Mouse (Mus musculus): ENCODE measurements around the gene Phactr2.

The Phactr2 gene

DNA sequence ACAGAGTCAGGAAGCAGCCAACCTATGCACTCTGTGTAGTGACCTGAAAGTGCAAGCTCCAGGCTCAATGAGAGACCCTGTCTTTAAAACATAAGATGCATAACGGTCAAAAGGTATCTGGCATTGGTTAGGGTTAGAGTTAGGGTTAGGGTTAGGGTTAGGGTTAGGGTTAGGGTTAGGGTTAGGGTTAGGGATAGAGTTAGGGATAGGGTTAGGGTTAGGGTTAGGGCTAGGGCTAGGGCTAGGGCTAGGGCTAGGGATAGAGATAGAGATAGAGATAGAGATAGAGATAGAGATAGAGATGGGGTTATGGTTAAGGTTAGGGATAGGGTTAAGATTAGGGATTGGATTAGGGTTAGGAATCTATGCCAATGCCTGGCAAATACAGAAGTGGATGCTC is 72.2 kb downstream of the Phactr2 start:
- WGBS: 100% methylated on average over 1 of the region's 1 CpGs

DNA sequence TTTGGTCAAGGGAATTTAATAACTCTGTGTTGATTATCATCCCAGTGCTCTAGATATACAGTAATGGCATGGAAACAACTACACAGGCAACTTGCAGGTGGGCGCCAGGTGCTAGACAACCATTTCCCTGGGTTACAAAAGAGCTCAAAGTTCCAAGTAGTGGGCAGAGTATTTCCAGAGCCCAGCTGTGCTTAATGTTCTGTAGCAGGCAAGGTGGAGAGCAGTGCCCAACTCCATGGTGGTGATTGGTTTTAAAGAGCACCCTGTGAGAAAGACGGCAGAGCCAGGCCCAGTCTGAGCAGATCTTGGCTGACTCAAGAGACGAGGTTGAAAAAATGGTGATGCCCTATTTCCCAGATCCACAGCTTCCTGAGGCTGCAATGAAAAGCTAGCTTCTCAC is 78.5 kb downstream of the Phactr2 start:
- 85% methylated on average over 3 of the region's 3 CpGs for WGBS

DNA sequence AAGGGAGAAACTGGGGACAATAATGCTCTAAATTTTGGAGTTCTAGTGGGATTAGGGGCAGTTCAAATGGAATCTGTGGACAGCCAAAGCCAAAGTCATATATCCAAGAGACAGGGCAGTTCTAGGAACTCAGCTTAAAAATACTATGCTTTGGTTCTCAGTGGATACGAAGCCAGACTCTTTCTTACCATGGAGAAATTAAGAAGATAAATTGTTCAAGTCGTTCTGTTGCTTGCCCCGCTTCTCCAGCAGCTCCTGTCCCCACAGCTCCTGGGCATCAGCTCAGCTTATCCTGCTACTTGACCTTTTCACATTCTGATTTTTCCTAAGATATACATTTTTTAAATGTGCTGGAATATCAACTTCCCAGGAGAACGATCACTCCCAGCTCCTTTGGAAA is 80.2 kb downstream of the Phactr2 start:
- 94% methylated on average over 4 of the region's 4 CpGs for WGBS

DNA sequence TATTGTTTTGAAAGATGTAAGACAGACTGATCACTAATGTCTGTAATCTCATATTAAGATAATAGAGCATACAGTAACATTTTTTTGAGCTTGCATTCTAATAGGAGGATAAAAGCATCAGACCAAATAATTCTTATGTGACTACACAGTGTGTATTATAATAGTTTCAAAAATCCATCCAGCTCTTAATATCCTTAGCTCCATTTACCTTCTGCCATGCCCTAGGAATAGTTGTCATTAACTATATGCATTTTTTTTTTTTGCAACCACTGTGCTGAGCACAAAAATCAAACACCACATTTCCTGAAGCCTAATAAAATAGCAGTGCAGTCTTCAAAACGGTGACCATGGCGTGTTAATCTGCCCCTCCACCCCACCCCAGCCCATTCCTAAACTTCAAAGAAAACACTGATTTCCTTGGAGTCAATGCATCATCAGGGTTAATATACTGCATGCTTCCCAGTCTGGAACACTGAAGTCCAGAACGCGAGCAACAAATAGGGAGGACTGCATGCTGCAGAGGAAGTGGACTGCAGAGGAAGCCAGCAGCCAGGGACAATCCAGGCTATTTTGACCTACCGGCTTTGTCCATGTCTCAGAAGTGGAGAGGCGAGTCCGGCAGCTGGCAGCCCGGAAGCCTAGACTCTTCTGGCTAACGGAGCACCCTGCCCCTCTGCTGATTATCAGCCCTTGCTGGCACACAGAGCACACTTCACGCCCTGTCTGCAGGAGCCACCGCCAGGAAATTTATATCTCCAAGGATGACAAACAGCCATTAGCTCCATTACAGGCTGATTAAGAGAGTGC is 85.9 kb downstream of the Phactr2 start:
- WGBS: 9% methylated on average over 11 of the region's 11 CpGs

DNA sequence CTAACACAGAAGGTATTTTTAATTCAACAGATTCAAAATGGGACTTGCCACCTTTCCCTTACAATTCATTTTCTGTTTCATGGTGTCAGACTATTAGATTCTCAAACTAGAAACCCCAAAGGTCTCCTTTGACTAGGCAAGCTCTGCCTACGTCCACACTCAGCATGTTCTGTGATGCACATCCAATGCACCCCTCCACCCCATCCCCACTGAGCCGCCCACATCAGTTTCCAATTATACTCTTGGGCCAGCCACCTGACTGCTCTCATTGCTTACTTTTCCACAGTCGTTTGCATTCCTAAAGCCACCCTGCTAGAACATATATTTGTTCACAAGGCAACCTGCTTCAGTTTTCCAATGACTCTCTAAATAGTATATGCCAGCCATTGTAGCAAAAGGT is 89.3 kb downstream of the Phactr2 start:
- WGBS: 50% methylated on average over 3 of the region's 3 CpGs

DNA sequence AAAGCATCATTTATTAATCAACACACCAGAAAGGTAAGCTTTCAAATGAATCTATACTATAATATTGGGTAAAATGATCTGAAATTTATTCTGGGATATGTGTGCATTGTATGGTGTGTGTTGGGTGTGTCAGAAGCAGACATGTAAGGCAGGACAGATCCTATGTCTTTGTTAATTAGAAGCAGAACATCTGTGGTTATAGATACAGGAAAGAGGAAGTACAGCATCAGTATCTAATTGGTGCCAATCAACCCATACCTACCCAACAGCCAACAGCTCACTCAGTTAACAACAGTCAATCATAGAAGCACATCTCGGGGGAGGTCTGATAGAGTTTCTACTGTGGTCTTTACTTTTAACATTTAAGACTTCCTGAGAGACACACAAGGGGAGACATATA is 96.3 kb downstream of the Phactr2 start:
- whole genome bisulfite sequencing: 100% methylated on average over 1 of the region's 1 CpGs

DNA sequence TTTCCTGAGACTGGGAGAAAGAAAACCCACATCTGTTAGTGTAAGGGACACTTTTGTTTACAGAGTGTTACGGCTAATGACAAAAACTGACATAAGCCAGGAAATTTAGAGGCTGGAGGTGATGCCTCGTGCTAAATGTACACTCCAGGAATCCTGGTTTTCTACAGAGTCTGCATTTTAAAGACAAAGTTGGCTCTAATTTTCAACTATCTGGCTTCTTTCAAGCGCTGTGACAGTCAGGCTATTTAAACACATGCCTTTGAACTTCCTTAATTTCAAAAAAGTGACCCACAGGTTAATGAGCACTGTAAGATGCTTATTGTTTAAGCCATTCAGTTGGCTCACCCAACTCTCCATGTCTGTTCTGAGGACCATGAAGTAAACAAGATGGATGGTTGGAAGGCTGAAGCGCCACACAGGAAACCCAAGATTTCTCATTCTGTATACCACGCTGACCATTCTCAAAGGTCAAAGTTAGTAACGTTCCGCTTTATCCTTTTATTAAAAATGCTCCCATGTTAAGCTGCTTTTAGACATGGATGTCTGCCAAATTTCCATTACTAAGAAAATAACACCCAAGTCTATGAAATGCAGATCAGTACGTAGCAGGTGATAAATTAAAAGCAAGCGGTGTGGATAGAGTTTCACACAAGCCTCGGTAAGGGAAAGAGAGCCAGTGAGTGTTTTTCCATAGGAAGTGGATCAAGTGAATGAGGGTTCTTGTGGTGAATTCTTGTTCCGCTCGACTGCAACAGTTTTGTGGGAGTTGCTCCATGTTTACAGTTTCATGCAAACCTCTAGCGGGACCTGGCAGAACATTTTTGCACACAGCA is 97.6 kb downstream of the Phactr2 start:
- WGBS: 61% methylated on average over 13 of the region's 13 CpGs

DNA sequence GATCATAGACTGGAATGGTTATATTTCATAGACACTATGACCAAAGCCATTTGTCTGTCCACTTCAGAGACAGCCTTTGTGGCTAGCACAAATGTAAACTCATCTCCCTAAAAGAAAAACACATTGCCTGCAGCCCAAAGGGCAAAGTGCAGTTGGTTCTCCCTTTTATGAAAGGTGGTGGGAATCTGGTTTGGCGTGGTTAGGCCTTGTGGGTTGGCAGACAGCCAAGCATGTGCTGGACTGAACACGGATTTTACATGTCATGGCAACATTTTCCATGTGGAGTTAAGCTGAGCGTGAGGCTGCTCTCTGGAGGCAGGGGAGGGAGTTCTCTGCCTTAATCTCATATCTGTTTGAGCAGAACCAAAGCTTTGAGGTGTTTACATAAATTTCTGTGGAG is 98.4 kb downstream of the Phactr2 start:
- 37% methylated on average over 3 of the region's 3 CpGs for WGBS

DNA sequence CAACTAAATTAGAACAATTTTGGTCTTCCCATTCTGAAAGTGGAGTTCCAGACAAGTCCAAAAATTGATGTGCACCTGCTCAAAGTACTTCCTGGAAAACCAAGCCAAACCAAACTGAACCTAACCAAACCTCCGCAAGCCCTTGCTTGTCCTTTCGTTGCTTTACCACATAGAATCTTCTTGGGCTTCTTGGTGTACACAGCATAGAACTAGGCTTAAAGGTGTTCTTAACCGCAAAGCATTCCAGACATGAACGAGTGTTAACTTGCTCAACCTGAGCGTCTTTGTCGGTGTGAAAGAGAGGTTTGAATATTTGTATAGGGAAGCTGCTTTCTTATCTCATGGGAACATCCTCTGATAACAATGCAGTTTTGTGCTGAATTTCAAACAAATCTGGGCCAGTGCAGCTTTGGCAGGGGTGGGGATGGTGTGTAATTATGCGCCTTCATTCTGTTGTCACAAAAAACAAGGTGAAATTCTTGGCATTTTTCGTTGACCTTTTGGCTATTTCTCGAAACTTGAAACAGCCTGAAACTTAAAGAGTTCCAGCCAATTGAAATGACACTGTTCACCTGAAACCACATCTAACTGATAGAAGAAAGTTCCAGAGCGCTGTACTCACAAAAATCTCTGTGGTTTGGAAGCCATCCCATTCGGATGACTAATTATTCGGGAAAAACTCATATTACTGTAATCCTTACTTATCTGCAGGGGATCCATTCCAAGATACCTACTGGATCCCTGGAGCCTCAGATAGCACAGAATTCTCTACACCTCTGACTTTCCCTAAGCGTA is 104.4 kb downstream of the Phactr2 start:
- 82% methylated on average over 13 of the region's 13 CpGs for WGBS

DNA sequence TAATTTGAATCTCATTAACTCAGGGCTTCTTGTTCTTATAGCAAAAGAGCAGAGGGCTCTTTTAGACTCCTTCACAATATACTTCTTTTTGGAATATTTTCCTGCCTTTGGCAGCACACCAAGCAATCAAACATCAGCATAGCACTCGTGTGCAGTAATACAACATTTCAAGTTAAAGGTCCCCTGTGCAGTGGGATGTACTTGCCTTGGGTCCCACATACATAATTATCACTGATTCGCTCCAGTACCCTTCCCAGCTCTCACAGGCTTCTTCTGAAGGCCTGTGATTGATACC is 110.0 kb downstream of the Phactr2 start:
- WGBS: 60% methylated on average over 2 of the region's 2 CpGs

DNA sequence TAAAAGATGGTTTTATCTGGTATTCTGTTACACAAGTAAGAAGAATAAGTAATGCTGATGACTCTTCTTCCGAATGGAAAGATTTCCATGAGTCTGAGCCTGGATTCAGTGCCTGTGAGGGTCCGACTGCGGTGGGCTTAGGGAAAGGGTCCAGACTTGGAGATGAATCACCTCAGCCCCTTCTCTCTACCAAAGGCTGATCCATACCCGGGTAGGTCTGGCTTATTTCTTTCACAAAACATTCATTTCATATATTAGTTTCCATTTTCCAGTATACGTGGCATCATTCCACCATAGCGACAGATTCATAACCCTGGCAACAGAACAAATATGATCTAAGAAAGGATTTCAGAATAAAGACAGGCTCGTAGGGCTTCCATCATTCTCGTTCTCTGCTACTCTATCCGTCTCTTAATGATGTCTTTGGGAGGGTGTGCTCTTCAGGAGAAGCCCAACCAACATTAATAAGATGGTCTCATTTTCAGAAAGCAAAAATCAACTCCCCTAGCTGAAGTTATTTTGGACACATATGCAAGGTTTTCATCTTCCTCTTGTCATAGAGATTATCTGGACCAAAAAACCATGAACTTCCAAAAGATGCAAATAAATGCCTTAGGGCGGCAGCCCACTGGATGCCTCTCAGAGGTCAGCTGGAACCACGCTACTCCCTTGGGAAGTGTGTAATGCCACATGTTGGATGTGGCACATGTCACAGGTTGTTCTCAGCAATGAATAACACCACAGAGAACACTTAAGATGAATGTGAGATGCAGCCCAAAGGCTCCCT is 110.5 kb downstream of the Phactr2 start:
- 71% methylated on average over 11 of the region's 11 CpGs for WGBS

DNA sequence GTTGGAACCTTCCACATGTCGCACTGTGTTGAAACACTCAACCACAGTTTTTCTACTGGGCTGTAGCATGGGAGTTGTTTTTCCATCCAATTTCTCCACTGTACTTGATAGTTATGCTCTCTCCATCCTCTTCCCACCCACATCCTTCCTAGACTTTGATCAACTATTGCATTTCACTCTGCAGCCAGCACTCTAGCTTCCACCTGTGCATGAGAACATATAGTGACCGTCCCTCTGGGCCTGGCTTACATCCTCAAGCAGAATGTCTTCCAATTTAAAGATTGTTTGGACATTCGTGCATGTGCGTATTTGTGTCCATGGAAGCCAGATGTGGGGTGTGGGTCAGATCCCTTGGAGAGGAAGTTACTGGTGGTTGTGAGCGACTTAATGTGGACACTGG is 114.4 kb downstream of the Phactr2 start:
- 96% methylated on average over 5 of the region's 5 CpGs for WGBS

DNA sequence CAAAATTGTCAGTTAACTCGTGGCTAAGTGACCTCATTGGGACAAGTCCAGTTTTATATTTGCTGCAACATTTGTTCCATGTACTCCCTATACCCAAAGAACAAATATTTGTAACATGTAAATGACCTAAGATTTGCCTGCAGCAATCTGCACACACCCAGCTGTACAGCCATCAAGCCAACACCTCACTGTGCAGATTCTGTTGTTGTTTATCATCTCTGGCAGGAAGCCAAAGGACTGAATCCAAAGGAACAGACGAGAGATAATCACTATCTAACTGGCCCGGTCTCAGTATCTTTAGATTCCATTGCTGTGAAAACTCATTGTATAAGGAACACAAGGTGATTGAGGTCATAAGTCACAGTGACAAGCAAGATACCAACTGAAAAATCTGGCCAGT is 115.5 kb downstream of the Phactr2 start:
- 57% methylated on average over 3 of the region's 3 CpGs for WGBS

DNA sequence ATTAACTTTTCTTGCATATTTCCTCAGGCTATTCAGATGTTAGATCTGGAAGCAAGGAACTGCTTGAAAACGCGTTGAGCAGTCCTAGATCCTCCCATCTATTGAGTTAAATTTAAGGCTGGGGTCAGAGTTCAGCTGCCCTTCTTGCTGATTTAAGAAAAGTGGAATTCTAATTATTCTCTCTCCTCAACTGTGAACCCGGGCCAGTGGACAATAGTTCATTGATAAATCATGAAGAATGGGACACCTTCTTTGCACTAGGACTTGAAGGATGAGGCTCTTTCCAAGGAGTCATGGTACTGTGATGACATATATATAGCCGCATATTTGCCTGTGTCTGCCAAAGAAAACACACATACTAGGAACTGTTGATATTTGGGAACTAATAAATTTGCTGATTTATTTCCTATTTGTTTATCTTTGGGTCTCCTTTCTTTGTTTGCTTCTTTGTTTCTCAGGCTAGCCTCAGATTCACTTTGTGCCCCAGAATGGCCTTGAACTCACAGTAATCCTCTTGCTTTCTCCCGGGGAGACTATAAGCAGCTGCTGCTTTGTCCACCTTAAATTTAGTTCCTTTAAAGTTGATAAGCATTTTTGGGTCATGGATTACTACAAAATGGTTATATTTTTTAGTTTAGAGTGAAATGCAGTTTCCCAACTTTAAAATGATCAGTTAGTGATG is 127.5 kb downstream of the Phactr2 start:
- WGBS: 72% methylated on average over 5 of the region's 5 CpGs

DNA sequence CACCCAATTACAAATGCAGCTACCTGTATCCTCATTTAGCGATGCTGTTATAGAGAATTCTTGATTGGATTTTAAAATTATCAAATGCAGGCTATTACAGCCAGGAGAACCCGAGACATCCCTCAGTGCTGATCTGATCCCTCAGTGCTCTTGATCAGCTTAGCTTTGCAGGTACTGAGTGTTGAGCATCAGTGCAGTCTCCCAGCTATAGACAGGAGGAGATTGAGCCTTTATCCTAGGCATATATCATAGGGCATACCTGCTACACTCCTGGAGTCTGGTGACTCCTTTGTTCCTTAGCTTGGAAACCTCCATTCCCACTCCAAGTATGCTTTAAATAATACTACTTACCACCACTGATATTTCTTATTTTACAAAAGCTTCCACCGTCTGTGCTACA is 133.6 kb downstream of the Phactr2 start:
- 85% methylated on average over 3 of the region's 3 CpGs for WGBS

DNA sequence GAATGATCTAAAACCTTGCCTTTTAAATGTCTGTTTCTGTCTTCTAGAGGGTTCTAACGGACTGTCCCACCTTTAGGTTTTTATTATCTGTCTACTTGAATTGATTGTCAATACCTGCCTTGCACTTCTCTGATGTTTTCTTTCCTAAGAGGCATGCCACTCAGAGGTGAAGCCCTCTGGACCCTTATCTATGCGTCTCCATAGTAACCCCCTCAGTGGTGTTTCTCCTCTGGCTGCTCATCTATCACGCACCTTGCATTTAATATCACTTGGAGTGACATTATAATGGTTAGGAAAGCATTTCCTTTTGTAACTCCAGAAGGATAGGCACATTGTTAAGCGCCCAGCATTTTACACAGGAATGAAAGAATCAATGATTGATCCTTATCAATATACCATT is 137.2 kb downstream of the Phactr2 start:
- 95% methylated on average over 4 of the region's 4 CpGs for WGBS

DNA sequence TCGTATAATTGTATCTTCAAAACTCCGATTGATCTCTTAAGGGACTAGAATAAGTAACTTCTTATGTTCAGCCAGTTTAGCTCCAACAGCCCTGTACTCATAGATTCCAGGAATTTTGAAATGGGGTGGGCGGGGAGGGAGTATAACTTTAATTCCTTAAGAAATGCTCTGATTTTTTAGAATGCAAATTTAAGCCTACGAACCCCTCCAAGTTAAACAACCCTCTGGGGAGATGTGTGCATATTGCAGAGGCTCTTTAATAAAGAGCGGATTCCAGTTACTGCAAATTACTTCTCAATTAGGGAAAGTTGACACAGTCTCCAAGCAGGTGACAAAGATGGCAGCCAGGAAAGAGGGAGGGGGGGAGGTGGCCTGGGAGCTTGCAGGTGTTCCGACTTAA is 138.4 kb downstream of the Phactr2 start:
- WGBS: 47% methylated on average over 6 of the region's 6 CpGs

DNA sequence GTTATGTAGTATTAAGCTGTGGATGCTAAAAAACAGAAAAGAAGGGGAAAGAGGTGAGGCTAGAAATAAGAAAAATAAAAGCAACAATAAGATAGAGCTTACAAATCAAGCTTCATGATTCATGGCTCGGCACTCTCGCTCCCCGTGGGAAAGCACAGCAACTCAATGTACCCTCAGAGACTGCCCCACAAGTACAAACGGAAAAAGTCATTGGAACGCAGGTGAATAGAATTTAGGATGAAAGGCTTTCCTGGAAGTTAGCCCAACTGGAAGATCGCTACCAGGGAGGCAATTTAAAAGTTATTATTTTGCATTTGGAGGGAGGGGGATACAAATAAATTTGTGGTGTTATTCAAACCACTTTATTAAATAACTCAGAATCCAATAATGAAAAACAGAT is 138.9 kb downstream of the Phactr2 start:
- WGBS: 55% methylated on average over 6 of the region's 6 CpGs

DNA sequence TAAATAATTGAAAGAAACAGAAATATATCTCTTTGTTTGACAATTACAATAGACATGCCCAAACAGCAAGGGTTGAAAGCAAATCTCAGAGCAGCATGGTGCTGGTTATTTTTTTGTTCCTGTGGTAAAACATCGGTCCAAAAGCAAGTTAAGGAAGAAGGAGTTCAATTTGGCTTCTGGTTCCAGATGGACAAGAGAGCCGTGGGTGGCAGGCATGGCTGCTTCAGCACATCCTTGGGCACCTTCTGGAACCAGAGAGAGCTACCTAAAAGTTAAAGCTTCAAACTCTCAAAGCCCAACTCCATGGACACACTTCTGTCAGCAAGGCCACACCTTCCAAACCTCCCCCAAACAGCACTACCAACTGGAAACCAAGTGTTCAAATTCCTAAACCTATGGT is 140.4 kb downstream of the Phactr2 start:
- WGBS: 58% methylated on average over 2 of the region's 2 CpGs

DNA sequence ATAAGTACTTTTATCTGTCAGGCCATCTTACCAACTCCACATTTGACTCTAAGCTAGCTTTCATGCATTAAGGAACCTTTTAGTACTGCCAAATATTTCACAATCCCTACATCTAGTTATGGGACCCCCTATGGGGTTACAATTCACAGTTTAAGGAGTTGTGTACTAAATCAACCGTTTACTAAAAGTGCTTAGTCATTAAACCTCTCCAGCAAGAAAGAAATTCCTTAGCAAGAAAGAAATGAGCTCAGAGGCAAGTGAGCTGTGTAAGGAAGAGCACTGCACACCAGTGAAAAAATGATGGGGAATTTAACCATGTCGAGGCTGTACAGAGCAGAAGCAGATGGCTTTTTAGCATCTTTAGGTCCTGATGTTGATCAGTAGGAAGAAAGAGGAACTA is 141.2 kb downstream of the Phactr2 start:
- WGBS: 38% methylated on average over 2 of the region's 2 CpGs

DNA sequence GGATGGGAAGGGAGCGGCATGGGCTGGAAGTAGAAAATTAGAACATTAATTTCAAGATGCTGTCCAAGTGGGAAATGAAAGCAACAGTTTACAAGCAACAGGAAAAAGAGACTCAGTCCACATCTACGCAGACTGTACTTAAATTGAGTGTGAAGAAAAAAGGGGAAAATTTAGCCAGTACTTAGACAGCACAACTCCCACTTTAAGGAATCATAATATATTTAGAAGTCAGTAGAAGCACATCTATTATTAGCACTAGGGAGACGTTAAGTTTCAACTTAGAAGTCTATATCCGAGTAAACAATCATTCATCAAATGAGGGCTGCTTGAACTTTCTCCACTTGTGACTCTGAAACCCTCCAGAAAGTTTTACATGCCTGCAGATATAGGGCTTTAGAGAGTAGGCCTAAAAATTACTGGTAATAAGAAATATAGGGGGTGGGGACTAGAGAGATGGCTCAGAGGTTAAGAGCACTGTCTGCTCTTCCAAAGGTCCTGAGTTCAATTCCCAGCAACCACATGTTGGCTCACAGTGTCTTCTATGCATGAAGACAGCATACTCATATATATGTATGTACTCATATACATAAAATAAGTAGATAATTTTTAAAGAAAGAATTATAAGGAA is 142.7 kb downstream of the Phactr2 start:
- 60% methylated on average over 4 of the region's 4 CpGs for WGBS
